Mouse (Mus musculus): ENCODE measurements at regions not wholly inside any gene's neighbourhood (a gene's known extent, or its start where the extent isn't known, plus 50 kb on each side); places are given as distances from the start of the nearest gene placed in this dataset.

GRCm38 (mm10) chr19:57555313-57555712, 55.5 kb upstream of the Atrnl1 start:
- Histone ChIP-seq H3K4me3 (replicated peaks) (no peak overlapping the region), H3K9me3 (replicated peaks) (no peaks in the 10 kb centered on the region), H3K9ac (no peak overlapping the region), H3K4me2 (no peak overlapping the region), H3K27me3 (no peaks in the 10 kb centered on the region), H3K4me1 (replicated peaks) (no peaks in the 10 kb centered on the region), H3K27ac (no peak overlapping the region), H3K36me3 (no peaks in the 10 kb centered on the region)
- DNase-seq (no peak), ATAC-seq (ENCODE audit: low read depth) (no peak)
- WGBS (ENCODE audit: insufficient replicate concordance) = 39% methylated on average over 5 of the region's 5 CpGs

- H3K36me3 ChIP-seq = no peaks in the 10 kb centered on the region
- WGBS (ENCODE audit: insufficient replicate concordance) = 78% methylated on average over 19 of the region's 19 CpGs
- no peak for ATAC-seq (ENCODE audit: low read depth)
- no peak overlapping the region for H3K9ac ChIP-seq
- H3K4me3 ChIP-seq (replicated peaks) = no peak overlapping the region
- DNase-seq = no peak
- H3K4me1 ChIP-seq (replicated peaks) = no peaks in the 10 kb centered on the region
- H3K27ac ChIP-seq = no peak overlapping the region
- no peaks in the 10 kb centered on the region for H3K27me3 ChIP-seq
- no peaks in the 10 kb centered on the region for H3K9me3 ChIP-seq (replicated peaks)
- H3K4me2 ChIP-seq = no peak overlapping the region
Observed at GRCm38 (mm10) chr19:57558420-57558967, 52.3 kb upstream of the Atrnl1 start.

GRCm38 (mm10) chr19:57560757-57561156, 50.1 kb upstream of the Atrnl1 start:
- Histone ChIP-seq H3K4me1 (replicated peaks) (no peaks in the 10 kb centered on the region), H3K27me3 (no peaks in the 10 kb centered on the region), H3K4me2 (no peak overlapping the region), H3K4me3 (replicated peaks) (no peak overlapping the region), H3K36me3 (no peaks in the 10 kb centered on the region), H3K9me3 (replicated peaks) (no peaks in the 10 kb centered on the region), H3K27ac (no peak overlapping the region), H3K9ac (no peak overlapping the region)
- 40% methylated on average over 3 of the region's 3 CpGs for WGBS (ENCODE audit: insufficient replicate concordance)
- DNase-seq (no peak), ATAC-seq (ENCODE audit: low read depth) (no peak)
